Mouse (Mus musculus) sigmoid colon, adult 10 weeks (tissue): ENCODE measurements around the gene Pax1. TPM values are rescaled to one million over a fixed set of nuclear protein-coding genes. Genes with fewer than 3 reads are reported as not detected.

Source experiments
- polyA plus RNA-seq: library from polyadenylated mRNA; stranded (reverse); fragments of 350-450 nt; fragmentation: Illumina TruSeq; extraction: RNeasy Lipid Tissue Mini Kit (QIAGEN cat#74804); gene quantifications from one replicate; pipeline ENCODE4 v1.2.3, GENCODE M21; 2014; ENCODE audit warnings: low read depth, low replicate concordance

The Pax1 gene
- polyA plus RNA-seq, result not detected

GRCm38 (mm10) chr2:147361581-147361980, at the start of gene Pax1:
Pax1 (plus strand) TSS chr2:147361925.

Other genes with a start within 250 kb of the Pax1 start
- gene Nkx2-2, start 167.7 kb upstream of the Pax1 start, polyA plus RNA-seq, result 1.7 TPM